Mouse (Mus musculus): ENCODE measurements at regions not wholly inside any gene's neighbourhood (a gene's known extent, or its start where the extent isn't known, plus 50 kb on each side); places are given as distances from the start of the nearest gene placed in this dataset.

- ATAC-seq (ENCODE audit: low TSS enrichment): no peak
Measured at GRCm38 (mm10) chr6:7473730-7474129, 80.9 kb upstream of the Tac1 start.

- no peak for ATAC-seq (ENCODE audit: low TSS enrichment)
Measured at GRCm38 (mm10) chr6:7476907-7477306, 77.8 kb upstream of the Tac1 start.

- ATAC-seq (ENCODE audit: low TSS enrichment): no peak
Measured at GRCm38 (mm10) chr6:7494299-7494698, 60.4 kb upstream of the Tac1 start.

GRCm38 (mm10) chr6:7496766-7497165 lies 57.9 kb upstream of the Tac1 start:
- ATAC-seq (ENCODE audit: low TSS enrichment): no peak

All from frontal cortex, adult (tissue).